Mouse (Mus musculus) MEL (cell line): ENCODE data around the gene Rnf26. TPM values are rescaled to one million over a fixed set of nuclear protein-coding genes. Genes with fewer than 3 reads are reported as not detected.

Experiments
- DNase-seq: peaks from one replicate; pipeline ENCODE4 v3.0.0; 2011; ENCODE audit warnings: low read depth, low spot score
- H3K27ac ChIP-seq: 2 replicates; pipeline ENCODE4 v1.5.1; 2012; ENCODE audit warnings: low read depth, mild to moderate bottlenecking, control low read depth, low read length, moderate library complexity; ENCODE audit not compliant: control insufficient read depth
- H3K27me3 ChIP-seq, 2 experiments: fragments of 150-350 bp in 1 of 2; sonication (generic) in 1 of 2; 2 replicates each; pipeline ENCODE4 v1.6.1; 2012; ENCODE audit warnings: low read length in 2 of 2, mild to moderate bottlenecking in 2 of 2, improper control_type of control experiment in 1 of 2, moderate library complexity in 1 of 2; ENCODE audit not compliant: insufficient read depth in 2 of 2, control insufficient read depth in 1 of 2
- H3K36me3 ChIP-seq, 2 experiments: 2 replicates each; pipeline ENCODE4 v1.6.1; 2012 to 2014; ENCODE audit warnings: low read length in 2 of 2, improper control_type of control experiment in 1 of 2, inconsistent platforms in 1 of 2, mild to moderate bottlenecking in 1 of 2; ENCODE audit not compliant: insufficient read depth in 2 of 2, control insufficient read depth in 1 of 2
- H3K4me1 ChIP-seq, 2 experiments: fragments of 150-350 bp in 1 of 2; sonication (generic) in 1 of 2; 2 replicates each; pipeline ENCODE4 v1.6.1; 2012; ENCODE audit warnings: low read length in 2 of 2, improper control_type of control experiment in 1 of 2, mild to moderate bottlenecking in 1 of 2; ENCODE audit not compliant: insufficient read depth in 2 of 2, control insufficient read depth in 1 of 2
- H3K4me3 ChIP-seq, 2 experiments: fragments of 150-350 bp in 1 of 2; sonication (generic) in 1 of 2; 2 replicates each; pipeline ENCODE4 v1.5.1; 2012; ENCODE audit warnings: low read depth in 2 of 2, low read length in 2 of 2, mild to moderate bottlenecking in 2 of 2, moderate library complexity in 2 of 2, control low read depth in 1 of 2, improper control_type of control experiment in 1 of 2; ENCODE audit not compliant: control insufficient read depth in 1 of 2, insufficient read depth in 1 of 2
- H3K79me2 ChIP-seq: 2 replicates; pipeline ENCODE4 v1.6.1; 2012; ENCODE audit warnings: mild to moderate bottlenecking, low read length, moderate library complexity; ENCODE audit not compliant: control insufficient read depth, poor library complexity, insufficient read depth
- H3K9ac ChIP-seq: 2 replicates; pipeline ENCODE4 v1.6.1; 2012; ENCODE audit warnings: low read depth, mild to moderate bottlenecking, control low read depth, low read length, moderate library complexity; ENCODE audit not compliant: control insufficient read depth, poor library complexity, severe bottlenecking
- H3K9me3 ChIP-seq: fragments of 150-350 bp; sonication (generic); replicated peaks from 2 replicates; pipeline ENCODE4 v1.6.1; 2012; ENCODE audit warnings: mild to moderate bottlenecking, low read length, improper control_type of control experiment, moderate library complexity; ENCODE audit not compliant: insufficient read depth
- CHD2 ChIP-seq: IDR thresholded peaks from 2 replicates; pipeline ENCODE4 v1.6.1; 2011; ENCODE audit warnings: low read length, improper control_type of control experiment
- E2F4 ChIP-seq: IDR thresholded peaks from 2 replicates; pipeline ENCODE4 v1.6.1; 2011; ENCODE audit warnings: low read depth, low read length, improper control_type of control experiment, borderline replicate concordance
- ELF1 ChIP-seq: IDR thresholded peaks from 2 replicates; pipeline ENCODE4 v1.6.1; 2014; ENCODE audit warnings: low read depth, mild to moderate bottlenecking, inconsistent platforms, low read length, improper control_type of control experiment, moderate library complexity
- EP300 ChIP-seq, 2 experiments: IDR thresholded peaks; 2 replicates each; pipeline ENCODE4 v1.6.1; 2011; ENCODE audit warnings: improper control_type of control experiment in 2 of 2, low read length in 2 of 2, low read depth in 1 of 2, mild to moderate bottlenecking in 1 of 2
- ETS1 ChIP-seq: IDR thresholded peaks from 2 replicates; pipeline ENCODE4 v1.6.1; 2012; ENCODE audit warnings: low read depth, mild to moderate bottlenecking, inconsistent platforms, low read length, improper control_type of control experiment, moderate library complexity
- GATA1 ChIP-seq: IDR thresholded peaks from 2 replicates; pipeline ENCODE4 v1.6.1; 2011; ENCODE audit warnings: low read depth, low read length, improper control_type of control experiment
- MAFK ChIP-seq: IDR thresholded peaks from 2 replicates; pipeline ENCODE4 v1.6.1; 2011; ENCODE audit warnings: low read depth, mild to moderate bottlenecking, low read length, improper control_type of control experiment, borderline replicate concordance
- MEF2A ChIP-seq: IDR thresholded peaks from 2 replicates; pipeline ENCODE4 v1.6.1; 2014; ENCODE audit warnings: low read depth, mild to moderate bottlenecking, inconsistent platforms, low read length, improper control_type of control experiment; ENCODE audit not compliant: poor library complexity, insufficient replicate concordance, severe bottlenecking; ENCODE audit errors: extremely low read depth
- MYC ChIP-seq: IDR thresholded peaks from 2 replicates; pipeline ENCODE4 v1.6.1; 2011; ENCODE audit warnings: low read depth, mild to moderate bottlenecking, low read length, improper control_type of control experiment, moderate library complexity
- NRF1 ChIP-seq: IDR thresholded peaks from 2 replicates; pipeline ENCODE4 v1.6.1; 2014; ENCODE audit warnings: low read depth, mild to moderate bottlenecking, inconsistent platforms, low read length, improper control_type of control experiment, moderate library complexity; ENCODE audit not compliant: poor library complexity, insufficient read depth, severe bottlenecking
- POLR2AphosphoS2 ChIP-seq: IDR thresholded peaks from 2 replicates; pipeline ENCODE4 v1.6.1; 2011; ENCODE audit warnings: low read length, improper control_type of control experiment
- POLR2AphosphoS5 ChIP-seq: IDR thresholded peaks from 2 replicates; pipeline ENCODE4 v1.6.1; 2012; ENCODE audit warnings: low read depth, borderline replicate concordance, mild to moderate bottlenecking, inconsistent platforms, low read length, moderate library complexity, mixed read lengths
- RCOR1 ChIP-seq: IDR thresholded peaks from 2 replicates; pipeline ENCODE4 v1.6.1; 2012; ENCODE audit warnings: low read depth, mild to moderate bottlenecking, inconsistent platforms, low read length, improper control_type of control experiment
- TAL1 ChIP-seq: IDR thresholded peaks from 2 replicates; pipeline ENCODE4 v1.6.1; 2012; ENCODE audit warnings: mild to moderate bottlenecking, inconsistent platforms, low read length, moderate library complexity, mixed read lengths
- TBP ChIP-seq: IDR thresholded peaks from 2 replicates; pipeline ENCODE4 v1.8.0; 2011; ENCODE audit warnings: low read depth, low read length, improper control_type of control experiment
- USF2 ChIP-seq, 2 experiments: IDR thresholded peaks; 2 replicates each; pipeline ENCODE4 v1.6.1; 2011 to 2012; ENCODE audit warnings: improper control_type of control experiment in 2 of 2, low read length in 2 of 2, borderline replicate concordance in 1 of 2, inconsistent platforms in 1 of 2, low read depth in 1 of 2, mild to moderate bottlenecking in 1 of 2; ENCODE audit not compliant: insufficient read depth in 1 of 2
- ZC3H11A ChIP-seq: IDR thresholded peaks from 2 replicates; pipeline ENCODE4 v1.6.1; 2012; ENCODE audit warnings: low read depth, mild to moderate bottlenecking, inconsistent platforms, low read length, improper control_type of control experiment
- ZKSCAN1 ChIP-seq: IDR thresholded peaks from 2 replicates; pipeline ENCODE4 v1.6.1; 2012; ENCODE audit warnings: low read depth, mild to moderate bottlenecking, inconsistent platforms, low read length, improper control_type of control experiment, moderate library complexity
- polyA plus RNA-seq, 2 experiments: library from polyadenylated mRNA; stranded (reverse) in 1 of 2; unstranded in 1 of 2; fragments of >175 nt in 1 of 2; fragments of >200 nt in 1 of 2; gene quantifications; 2 replicates each; pipeline versions ENCODE4 v1.2.1 to v1.2.4; 2012; ENCODE audit warnings: low replicate concordance in 2 of 2, low read depth in 1 of 2; ENCODE audit not compliant: insufficient read length in 2 of 2, insufficient read depth in 1 of 2, missing spikeins in 1 of 2
- total RNA-seq: library from RNA; depleted of rRNA; stranded (reverse); fragments of 300-350 nt; gene quantifications from 2 replicates; pipeline ENCODE4 v1.2.3, GENCODE M21; 2012

Rnf26 gene
- total and polyA plus RNA-seq, 3 experiments: 14.0 to 55.1 TPM; not detected in 1

DNA sequence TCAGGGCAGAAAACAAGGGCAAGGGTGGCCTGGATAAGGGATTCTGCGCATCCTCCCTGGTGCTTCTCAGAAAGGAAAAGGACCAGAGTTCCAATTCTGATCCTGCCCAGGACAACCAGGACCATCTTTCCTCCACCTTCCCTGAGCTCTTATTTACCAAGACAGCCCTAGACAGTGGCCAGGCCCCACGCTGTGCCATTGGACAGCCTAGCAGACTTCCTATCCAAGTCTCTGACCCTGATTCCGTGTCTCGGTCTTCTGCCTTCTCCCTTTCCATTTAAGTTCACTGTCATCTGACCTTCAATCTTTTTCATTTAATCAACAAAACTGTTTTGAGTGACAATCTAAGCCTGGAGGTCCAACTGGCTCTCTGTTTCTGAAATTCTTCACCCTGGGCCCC is 6.7 kb downstream of the Rnf26 start:
- Histone ChIP-seq H3K27me3 (no peaks in the 10 kb centered on the region), H3K9ac (no peak overlapping the region), H3K4me3 (no peak overlapping the region), H3K9me3 (no peaks in the 10 kb centered on the region), H3K4me1 (peaks cover 0 to 14% of the 10 kb centered on the region in 2 experiments; a peak in 2 of 4 replicates), H3K36me3 (peaks cover 0 to 8% of the 10 kb centered on the region in 2 experiments; a peak in 3 of 4 replicates), H3K79me2 (peaks cover 38% of the 10 kb centered on the region), H3K27ac (no peak overlapping the region)
- DNase-seq: no peak
- TF ChIP-seq ETS1 (no peak), ZC3H11A (no peak), MYC (no peak), GATA1 (no peak), E2F4 (no peak)

DNA sequence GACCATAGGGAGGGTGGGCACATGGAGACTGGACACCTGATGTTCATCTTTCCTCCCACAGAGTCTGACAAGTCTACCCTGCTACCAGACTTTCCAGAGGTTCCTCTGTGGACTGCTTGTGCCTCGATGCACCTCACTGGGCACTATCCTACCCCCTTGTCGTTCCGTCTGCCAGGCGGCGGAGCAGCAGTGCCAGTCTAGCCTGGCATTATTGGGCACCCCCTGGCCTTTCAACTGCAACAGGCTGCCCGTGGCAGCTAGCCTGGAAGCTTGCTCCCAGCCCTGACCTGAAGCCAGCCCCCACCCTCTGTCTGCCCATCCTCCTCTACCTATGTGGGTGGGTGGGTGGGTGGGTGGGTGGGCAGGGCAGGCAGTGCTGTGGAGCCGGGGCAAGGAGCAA is 7.1 kb downstream of the Rnf26 start:
- peaks cover 38% of the 10 kb centered on the region for H3K79me2 ChIP-seq
- no peak overlapping the region for H3K27ac ChIP-seq
- no peaks in the 10 kb centered on the region for H3K27me3 ChIP-seq
- H3K4me3 ChIP-seq: no peak overlapping the region
- H3K9me3 ChIP-seq: no peaks in the 10 kb centered on the region
- no peak for DNase-seq
- peaks cover 0 to 8% of the 10 kb centered on the region in 2 experiments; a peak in 3 of 4 replicates for H3K36me3 ChIP-seq
- no peak overlapping the region for H3K9ac ChIP-seq
- H3K4me1 ChIP-seq: peaks cover 0 to 14% of the 10 kb centered on the region in 2 experiments; a peak in 2 of 4 replicates
- no peak for TF ChIP-seq ZKSCAN1
- no peak for TF ChIP-seq ETS1
- TF ChIP-seq EP300 (IDR thresholded peaks at IDR 0.05; ENCODE audit: low read depth in 1 of 2, low read length in 2 of 2): no peak
- TF ChIP-seq E2F4: no peak
- no peak for TF ChIP-seq MEF2A
- TF ChIP-seq USF2 (IDR thresholded peaks at IDR 0.05; ENCODE audit: borderline replicate concordance in 1 of 2, insufficient read depth in 1 of 2, low read depth in 1 of 2, low read length in 2 of 2): no peak
- no peak for TF ChIP-seq RCOR1
- TF ChIP-seq MAFK: no peak
- no peak for TF ChIP-seq NRF1
- TF ChIP-seq POLR2AphosphoS5: no peak
- TF ChIP-seq TBP: no peak
- TF ChIP-seq CHD2: no peak
- TF ChIP-seq TAL1: no peak
- TF ChIP-seq POLR2AphosphoS2: no peak
- TF ChIP-seq ELF1: no peak
